Mouse (Mus musculus) urinary bladder, postnatal 10 days (tissue): Measurements from ENCODE around the gene Chchd1.

Experiments used
- DNase-seq: peaks from one replicate; pipeline ENCODE4 v3.0.0; 2022; ENCODE audit warnings: low spot score

Chchd1 gene

DNA sequence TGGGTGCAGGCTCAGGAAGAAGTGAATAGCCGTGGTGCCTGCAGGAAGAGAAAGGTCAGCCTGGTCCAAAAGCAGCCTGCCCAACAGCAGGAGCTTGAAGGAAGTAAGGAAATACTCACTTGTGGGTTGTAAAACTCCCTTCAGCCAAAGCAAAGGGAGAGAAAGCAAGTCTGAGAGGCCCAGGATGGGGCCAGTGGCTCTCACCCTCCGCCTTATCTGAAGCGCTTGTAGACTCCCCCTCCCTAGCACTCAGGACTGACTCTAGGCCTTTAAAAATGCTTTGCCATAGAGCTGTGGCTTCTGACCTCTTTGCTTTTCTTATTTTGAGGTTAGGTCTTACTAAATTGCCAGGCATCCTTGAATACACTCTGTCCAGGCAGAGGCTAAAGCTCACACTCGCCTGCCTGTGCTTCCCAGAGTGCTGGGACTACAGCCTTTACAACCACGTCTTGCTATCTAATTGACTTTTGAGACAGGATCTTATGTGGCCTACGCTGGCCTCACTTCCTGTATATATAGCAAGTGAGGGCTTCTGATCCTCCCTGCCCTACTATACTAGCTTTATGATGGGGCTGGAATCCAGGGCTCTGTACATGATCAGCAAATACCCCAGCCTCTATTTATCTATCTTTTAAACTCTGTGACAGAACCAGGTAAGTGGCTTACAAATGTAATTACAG lies 23.0 kb downstream of the Chchd1 start:
- DNase-seq = no peak

DNA sequence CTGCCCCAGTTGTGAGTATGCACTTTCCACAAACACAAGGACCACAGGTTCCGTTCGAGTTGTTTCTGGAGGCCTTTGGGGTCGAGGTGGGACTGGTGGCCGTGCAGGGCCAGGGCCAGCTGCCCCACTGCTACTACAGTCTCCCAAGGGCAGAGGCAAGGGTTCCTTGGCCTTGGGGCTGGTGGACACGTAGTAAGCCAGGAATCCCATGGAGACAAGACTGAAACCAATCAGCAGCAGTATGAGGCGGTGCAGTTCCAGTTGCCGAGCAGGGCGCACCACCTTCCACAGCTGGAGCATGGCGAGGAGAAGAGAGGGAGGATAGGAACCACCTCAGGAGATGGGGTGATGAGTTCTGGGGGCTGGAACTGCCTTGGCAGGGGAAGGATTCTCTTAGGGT lies 27.1 kb downstream of the Chchd1 start:
- DNase-seq = no peak

DNA sequence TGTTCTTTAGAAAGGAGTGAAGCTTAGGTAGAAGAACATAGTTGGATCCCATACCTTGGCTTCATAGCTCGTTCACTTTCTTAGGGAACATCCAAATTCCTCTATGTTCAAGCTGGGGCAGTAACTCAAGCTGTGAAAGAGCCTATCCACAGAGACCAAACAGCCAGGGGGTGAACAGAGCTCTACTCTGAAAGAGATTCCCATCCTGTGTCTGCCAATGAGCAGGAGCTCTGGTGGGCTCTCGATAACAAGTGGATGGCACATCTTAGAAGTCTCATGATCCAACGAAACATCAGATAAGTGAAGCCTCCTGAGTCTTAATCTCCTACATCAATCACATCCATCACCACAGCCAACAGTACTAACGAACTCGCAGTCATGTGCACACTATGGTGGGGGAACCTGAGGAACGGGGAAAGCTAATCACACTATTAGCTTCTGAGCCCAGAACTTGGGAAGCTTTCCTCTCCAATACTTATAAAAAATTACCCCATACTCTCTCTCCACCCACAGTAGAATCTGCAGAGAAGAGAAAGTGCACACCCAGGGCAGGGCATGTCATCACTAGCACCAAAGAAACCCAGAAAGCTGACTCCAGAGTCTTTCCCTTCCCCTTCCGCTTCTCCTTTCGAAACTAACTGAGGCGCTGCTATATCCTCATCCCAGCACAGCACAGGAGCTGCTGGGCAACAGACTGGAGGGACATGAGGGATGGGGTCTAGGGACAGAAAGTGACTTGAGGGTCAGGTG lies 28.2 kb downstream of the Chchd1 start:
- no peak for DNase-seq

DNA sequence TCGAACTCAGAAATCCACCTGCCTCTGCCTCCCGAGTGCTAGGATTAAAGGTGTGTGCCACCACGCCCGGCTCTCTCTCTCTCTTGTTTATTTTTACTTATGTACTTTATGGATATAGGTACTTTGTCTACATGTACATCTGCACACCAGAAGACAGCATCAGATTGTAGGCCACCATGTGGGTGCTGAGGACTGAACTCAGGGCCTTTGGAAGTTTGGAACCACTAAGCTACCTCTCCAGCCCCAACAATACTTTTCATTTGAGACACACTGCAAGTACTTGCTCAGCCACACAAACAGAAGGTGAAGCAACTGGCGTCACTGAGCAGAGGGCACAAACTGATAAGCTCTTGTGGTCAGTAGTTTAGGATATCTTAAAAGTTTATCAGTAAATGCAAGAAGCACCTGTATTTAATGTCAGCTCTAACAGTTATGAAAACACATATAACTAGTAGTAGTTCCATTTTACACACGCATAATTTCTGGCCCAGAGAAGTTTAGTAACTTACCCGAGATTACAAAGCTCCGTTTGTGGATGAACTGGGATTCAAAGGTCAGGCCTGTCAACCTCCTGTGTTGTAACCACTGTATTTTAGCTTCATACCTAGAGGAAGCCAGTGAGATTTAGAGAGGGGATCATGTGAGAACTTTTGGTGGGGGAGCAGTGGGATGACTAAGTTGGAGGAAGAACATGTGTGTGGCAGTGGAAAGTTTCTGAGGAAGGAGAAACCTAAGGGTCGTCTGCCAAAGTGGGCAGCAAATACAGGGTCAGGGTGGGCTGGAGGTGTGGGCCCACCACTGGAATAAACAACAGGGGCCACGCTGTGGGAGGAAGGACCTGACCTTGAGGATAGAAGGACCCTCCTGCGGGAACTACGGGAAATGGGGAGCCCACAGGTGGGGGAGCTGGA lies 30.5 kb downstream of the Chchd1 start:
- DNase-seq = no peak

DNA sequence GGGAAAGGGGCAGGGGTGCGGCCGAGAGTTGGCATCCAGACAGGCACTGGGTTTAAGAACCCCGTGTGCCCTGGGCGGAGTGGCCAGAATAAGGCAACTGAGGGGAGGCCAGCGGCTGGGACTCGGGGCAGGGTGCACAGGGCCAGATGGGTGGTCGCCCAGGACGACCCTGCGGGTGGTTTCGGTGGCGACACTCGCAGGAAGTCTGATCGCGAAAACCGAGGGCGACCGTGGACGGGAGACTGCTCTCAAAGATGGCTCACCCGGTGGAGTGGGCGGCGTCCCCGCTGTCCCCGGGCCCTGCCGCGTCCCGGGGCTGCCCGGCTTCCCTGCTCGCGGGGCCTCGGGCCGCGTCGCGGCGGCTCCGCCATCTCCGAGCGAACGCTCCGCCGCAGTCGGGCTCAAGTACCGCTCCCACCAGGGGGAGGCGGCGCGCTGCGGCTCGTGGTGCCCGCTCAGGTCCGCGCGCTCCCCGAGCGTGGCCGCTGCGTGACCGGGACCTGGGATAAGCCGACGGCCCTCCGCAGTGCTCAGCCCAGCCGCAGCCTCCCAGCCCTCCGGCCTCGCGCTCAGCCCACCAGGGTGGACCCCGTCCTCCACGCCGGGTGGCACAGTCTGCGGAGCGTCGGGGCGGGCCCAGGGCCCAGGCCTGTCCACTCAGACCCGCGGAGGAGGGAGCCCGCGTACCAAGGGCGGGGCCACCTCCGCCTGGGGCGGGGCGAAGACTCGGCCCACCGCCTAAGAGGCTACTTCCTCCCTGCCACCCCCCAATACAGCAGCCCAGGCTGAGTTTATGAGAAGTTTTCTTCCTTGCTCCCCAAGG lies 31.4 kb downstream of the Chchd1 start, which contains the start of gene Ndst2:
Gene Ndst2, minus strand, starts transcription at position 611 of the 823 bp plus-strand sequence.
- DNase-seq = peak; percentile 58

DNA sequence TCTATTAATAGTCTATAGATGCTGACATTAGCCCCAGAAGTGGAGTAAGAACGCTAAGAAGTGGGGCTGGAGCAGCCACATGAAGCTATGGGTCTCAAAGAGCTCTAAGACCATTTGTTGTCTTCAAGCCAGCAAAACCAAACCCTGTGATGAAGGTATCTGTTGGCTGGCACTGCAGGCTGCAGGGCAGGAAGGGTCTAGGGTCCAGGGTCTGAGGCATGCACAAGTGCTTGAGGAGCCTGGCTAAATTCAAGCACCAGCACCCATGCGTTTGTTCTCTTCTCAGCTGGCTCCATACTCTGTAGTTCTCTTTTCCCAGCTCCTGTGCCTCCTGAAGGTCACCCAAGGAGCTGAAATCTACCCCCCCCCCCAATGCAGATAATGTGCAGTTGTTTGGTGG lies 32.2 kb downstream of the Chchd1 start:
- no peak for DNase-seq

DNA sequence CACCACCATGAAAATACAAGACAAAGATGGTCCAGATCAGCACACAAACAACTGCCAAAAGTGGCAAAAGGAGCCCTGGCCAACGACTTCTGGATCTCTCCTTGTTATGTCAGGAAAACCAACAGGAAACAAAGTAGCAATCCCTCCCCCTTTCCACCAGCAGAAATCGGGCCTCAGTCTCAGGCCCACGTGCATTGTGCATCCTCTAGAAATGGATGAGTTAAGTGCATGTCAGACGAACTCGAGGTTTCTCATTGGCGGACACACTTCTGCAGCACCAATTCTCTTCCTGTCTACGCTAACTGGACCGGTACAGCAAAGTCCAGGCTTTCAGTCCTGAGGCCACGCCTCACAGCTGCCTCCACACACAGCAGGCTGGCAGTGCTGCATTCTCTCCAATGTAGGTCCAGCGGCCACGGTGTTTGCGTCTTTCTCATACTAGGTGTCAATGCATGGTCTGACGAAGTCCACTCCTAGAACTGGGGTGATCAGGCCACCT lies 33.1 kb downstream of the Chchd1 start:
- no peak for DNase-seq

DNA sequence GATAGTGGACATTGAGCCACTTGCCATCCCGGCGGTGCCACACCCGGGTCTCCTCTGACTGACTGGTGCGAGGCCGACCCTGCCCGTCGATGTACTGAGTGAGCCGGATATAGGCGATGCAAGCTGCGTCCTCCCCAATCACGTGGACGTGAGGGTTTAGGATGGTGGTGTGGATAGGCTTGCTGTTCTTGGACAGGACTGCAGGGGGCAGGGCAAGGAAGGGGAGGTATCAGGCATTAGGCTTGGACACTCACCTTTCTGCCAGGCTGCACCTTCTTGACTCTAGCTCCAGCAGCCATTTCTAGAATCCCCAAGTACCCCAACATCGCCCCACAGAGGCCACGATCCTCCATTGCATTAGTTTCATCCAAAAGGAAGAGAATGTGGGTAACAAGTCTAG lies 34.5 kb downstream of the Chchd1 start:
- no peak for DNase-seq

DNA sequence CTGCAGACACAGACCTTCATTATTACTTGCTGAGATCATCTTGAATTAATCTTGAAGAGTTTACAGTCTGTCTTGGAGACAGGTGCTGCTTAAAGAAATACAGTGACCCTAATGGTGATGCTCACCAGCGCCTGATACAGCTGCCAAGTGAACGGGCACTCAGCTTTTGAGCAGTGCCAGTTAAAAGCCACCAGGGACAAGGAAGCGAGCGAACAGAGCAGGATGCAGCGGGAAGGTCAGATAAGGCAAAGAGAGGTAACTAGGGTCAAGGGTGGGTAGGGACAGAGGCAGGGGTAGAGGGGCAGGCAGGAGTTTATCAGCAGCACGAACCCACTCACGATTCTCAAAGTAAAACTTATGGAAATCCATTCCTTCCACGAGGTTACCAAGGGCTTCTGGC lies 35.7 kb downstream of the Chchd1 start:
- DNase-seq = no peak

DNA sequence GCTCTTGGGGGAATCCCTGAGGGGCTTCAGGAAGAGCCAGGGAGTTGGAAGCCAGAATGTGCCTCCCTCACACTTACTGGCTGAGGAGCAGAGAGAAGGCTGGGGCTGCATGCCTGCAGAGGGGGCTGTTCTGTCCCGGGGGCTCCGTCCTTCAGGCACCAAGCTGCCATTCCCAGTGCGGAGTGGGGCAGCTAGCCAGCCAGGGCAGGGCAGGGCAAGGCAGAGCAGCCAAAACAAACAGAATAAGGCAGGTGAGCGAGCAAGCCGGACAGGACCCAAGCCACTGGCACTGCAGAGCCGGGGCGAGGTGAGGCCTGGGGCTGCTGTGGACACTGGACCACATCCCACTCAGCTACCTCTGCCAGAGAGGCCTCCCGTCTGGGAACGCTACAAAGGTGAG lies 38.5 kb downstream of the Chchd1 start:
- DNase-seq = no peak

DNA sequence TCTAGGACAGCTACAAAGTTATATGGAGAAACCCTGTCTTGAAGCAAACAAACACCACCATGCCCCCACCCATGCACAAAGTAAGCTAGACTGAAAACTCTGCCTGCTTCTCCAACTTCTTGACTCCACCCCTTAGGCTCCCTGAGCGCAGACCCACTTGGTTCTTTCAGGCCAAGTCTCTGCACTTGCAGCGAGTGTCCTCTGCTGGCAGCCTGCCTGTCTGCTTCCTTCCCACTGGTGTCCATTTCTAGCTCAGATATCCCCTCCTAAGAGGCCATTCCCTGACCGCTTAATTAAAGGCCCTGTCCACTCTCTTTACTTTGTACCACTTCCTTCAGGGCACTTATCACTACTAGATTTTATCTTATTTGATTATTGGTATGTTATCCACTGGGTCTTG lies 40.8 kb downstream of the Chchd1 start:
- DNase-seq = no peak

DNA sequence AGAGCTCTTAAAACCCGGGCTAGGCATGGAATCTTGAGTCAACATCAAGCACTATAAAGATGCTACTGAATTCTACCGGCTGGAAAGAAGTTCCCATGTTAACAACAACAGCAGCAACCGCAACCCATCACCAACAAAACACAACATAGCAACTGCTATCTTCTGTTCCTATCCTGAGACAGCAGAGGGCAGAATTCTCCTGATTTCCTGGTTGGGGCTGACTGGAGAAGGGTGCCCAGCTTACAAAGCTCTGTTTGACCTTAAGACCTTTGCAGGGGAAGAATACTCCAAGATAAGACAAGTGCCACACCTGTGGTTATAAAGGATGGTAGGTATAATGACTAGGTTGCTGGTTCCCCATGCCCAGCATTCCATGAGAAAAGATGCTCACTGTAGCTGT lies 44.1 kb downstream of the Chchd1 start:
- DNase-seq = no peak

DNA sequence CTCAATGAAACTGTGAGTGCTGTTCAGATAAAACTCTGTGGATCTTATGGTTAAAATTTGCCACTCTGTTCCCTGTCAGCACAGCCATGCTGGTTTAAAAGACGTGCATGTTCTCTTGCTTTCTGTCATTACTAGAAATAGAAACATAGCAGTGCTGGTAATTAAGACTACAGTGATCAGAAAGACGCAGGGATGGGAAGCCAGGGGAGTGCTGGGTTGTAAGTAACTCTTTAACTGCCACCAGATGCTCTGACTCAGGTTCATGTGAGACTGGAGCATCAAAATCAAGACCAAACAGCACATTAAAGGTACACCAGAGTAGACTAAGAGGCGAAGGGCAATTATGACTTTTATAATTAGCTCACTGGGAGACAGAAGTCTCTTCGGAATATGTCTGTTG lies 45.6 kb downstream of the Chchd1 start:
- no peak for DNase-seq

DNA sequence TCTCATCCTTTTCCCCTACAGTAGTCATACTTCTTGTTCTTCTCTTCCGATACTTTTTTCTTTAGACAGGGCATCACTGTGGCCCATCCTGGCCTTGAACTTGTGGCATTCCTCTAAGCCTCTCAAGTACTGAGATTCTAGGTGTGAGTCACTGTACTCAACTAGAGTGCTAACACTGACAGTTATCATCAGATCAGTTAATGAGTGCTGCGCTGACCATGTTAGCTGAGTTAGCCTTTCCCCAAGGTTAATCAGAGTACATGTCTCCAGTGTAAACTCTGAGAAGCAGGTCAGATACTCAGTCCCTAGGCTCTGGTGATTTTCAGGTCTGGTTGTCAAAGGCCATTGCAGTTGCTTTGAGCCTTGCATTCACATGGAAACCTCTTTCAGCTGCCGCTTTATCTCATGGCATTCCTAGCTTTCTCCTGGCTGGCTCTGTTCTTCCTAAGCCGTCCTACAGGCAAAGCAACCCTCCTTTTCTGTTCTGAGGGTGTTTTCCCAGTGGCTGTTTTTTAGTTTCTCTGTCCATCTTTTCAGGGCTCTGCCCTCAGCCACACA lies 46.8 kb downstream of the Chchd1 start:
- no peak for DNase-seq

DNA sequence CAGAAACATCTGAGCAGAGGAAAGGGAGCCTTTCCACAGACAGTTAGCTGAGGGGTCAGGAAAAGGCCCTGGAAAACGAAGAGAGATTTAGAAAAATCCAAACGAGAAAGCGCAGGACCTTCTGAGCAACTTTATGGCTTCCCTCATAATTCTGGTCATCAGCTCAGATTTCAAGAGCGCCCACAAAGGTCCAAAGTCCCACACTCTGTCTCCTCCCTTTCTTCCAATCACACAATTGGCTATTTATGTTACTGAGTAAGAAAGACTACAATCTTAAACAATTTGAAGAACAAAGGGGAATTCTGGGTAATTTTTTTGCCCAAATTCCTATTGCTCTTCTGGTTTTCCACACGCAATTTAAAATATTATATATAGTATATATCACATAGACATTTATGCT lies 47.7 kb downstream of the Chchd1 start:
- DNase-seq = no peak

DNA sequence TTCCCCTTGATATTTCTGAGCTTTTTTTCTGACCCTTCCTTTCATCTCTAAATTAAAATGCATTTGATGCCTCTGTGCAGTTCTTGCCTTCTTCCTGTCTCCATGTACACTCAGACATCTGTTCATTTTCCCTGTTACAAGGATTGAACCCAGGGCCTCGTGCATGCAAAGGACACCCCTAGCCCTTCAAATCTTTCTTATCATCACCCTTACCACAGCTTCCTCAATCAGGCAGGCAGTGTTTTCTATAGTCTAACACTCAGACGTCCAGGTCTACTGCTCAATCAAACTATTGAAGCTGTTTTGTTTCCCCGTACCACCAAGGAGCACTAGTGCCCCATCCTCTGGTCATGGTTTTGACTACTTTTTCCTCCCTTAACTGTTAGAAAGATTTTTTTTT lies 51.0 kb downstream of the Chchd1 start:
- DNase-seq = no peak
